21 mouse cellular contexts compared by ENCODE assay signal in genomic region chr5:51202525-51203215, GRCm38 (mm10).
DNase-seq lines count a peak whose midpoint lies in the region; ATAC-seq lines count a peak whose summit lies in the region.
"Had no signal": no experiment of that assay in that cellular context is flagged by ENCODE, and none has a peak within 500 bp of the region (broad histone marks: within the 10 kb centered on the region; RNA-seq: fewer than 3 reads in every experiment).

No protein-coding gene starts in this region.

- no peak for DNase-seq in hindbrain, embryonic 14.5 days (ENCODE audit: low spot score)
- no peak for DNase-seq in hindbrain, embryonic 10.5 days (ENCODE audit: low spot score)
- DNase-seq in R1 (ENCODE audit: low read depth, low spot score) = peak; percentile 43
- DNase-seq in embryo, embryonic 10 days (ENCODE audit: low spot score) = no peak
- DNase-seq in right cerebral cortex, postnatal 36 days (ENCODE audit: low spot score in 2 of 2) = no peak
- DNase-seq: adrenal gland, postnatal 10 days; cerebellum, adult 11-12 months; cerebellum, adult 9-10 months; cerebellum, postnatal 25 days; gastrocnemius, postnatal 14 days; heart, adult 2 months; heart, postnatal 14 days; kidney, adult 11 months; kidney, adult 9 months had no signal

- no peaks in the 10 kb centered on the region for H3K27me3 ChIP-seq in hindbrain, embryonic 14.5 days (ENCODE audit: control insufficient read depth, insufficient read depth, low read length)
- no peaks in the 10 kb centered on the region for H3K27me3 ChIP-seq in hindbrain, embryonic 10.5 days (ENCODE audit: insufficient read depth, poor library complexity, severe bottlenecking)
- no peaks in the 10 kb centered on the region for H3K27me3 ChIP-seq in forebrain, embryonic 15.5 days
- H3K27me3 ChIP-seq: heart, embryonic 15.5 days had no signal

- H3K4me3 ChIP-seq in hindbrain, embryonic 14.5 days (replicated peaks; ENCODE audit: low read length) = no peak overlapping the region
- no peak overlapping the region for H3K4me3 ChIP-seq in hindbrain, embryonic 10.5 days
- no peak overlapping the region for H3K4me3 ChIP-seq in forebrain, embryonic 15.5 days
- H3K4me3 ChIP-seq: embryonic facial prominence, embryonic 10.5 days; heart, adult 2 months; heart, embryonic 15.5 days had no signal

- H3K27ac ChIP-seq in hindbrain, embryonic 14.5 days = no peak overlapping the region
- no peak overlapping the region for H3K27ac ChIP-seq in hindbrain, embryonic 10.5 days
- no peak overlapping the region for H3K27ac ChIP-seq in forebrain, embryonic 15.5 days (replicated peaks)
- H3K27ac ChIP-seq: embryonic facial prominence, embryonic 10.5 days; heart, adult 2 months; heart, embryonic 15.5 days had no signal

- H3K9ac ChIP-seq in hindbrain, embryonic 14.5 days = no peak overlapping the region
- H3K9ac ChIP-seq in forebrain, embryonic 15.5 days (replicated peaks) = no peak overlapping the region
- H3K9ac ChIP-seq: heart, embryonic 15.5 days had no signal

- no peak overlapping the region for H3K4me2 ChIP-seq in hindbrain, embryonic 14.5 days (replicated peaks)
- no peak overlapping the region for H3K4me2 ChIP-seq in forebrain, embryonic 15.5 days (replicated peaks)
- H3K4me2 ChIP-seq: heart, embryonic 11.5 days; heart, embryonic 15.5 days had no signal

- H3K9me3 ChIP-seq in hindbrain, embryonic 14.5 days (ENCODE audit: control insufficient read depth, low read length) = no peaks in the 10 kb centered on the region
- H3K9me3 ChIP-seq in hindbrain, embryonic 10.5 days = no peaks in the 10 kb centered on the region
- no peaks in the 10 kb centered on the region for H3K9me3 ChIP-seq in forebrain, embryonic 15.5 days
- H3K9me3 ChIP-seq: embryonic facial prominence, embryonic 10.5 days; G1E; heart, embryonic 15.5 days had no signal

- 66% methylated on average over 4 of the region's 4 CpGs for WGBS in hindbrain, embryonic 14.5 days
- WGBS in hindbrain, embryonic 10.5 days = 86% methylated on average over 4 of the region's 4 CpGs
- 39% methylated on average over 4 of the region's 4 CpGs for WGBS in forebrain, embryonic 15.5 days

- ATAC-seq in hindbrain, embryonic 14.5 days (ENCODE audit: low FRiP score) = peak; percentile 17; the same call in 1 of the 2 replicates
- ATAC-seq in forebrain, embryonic 15.5 days (replicated peaks) = peak; percentile 72
- ATAC-seq in CD4-positive, CD25-positive, alpha-beta regulatory T cell, adult 4 months = no peak
- ATAC-seq: hindbrain, embryonic 16.5 days had no signal

- H3K4me1 ChIP-seq in hindbrain, embryonic 14.5 days (replicated peaks; ENCODE audit: control insufficient read depth, insufficient read depth, low read length) = no peaks in the 10 kb centered on the region
- H3K4me1 ChIP-seq in hindbrain, embryonic 10.5 days (replicated peaks) = no peaks in the 10 kb centered on the region
- H3K4me1 ChIP-seq in forebrain, embryonic 15.5 days = peaks cover 9% of the 10 kb centered on the region; the same call in 1 of the 2 replicates
- H3K4me1 ChIP-seq: embryonic facial prominence, embryonic 10.5 days; heart, embryonic 15.5 days had no signal

- no peaks in the 10 kb centered on the region for H3K36me3 ChIP-seq in hindbrain, embryonic 14.5 days (replicated peaks; ENCODE audit: control insufficient read depth, insufficient read depth)
- H3K36me3 ChIP-seq in hindbrain, embryonic 10.5 days = no peaks in the 10 kb centered on the region
- H3K36me3 ChIP-seq in forebrain, embryonic 15.5 days = no peaks in the 10 kb centered on the region
- H3K36me3 ChIP-seq: embryonic facial prominence, embryonic 10.5 days; G1E; heart, embryonic 15.5 days had no signal
